Mouse (Mus musculus): ENCODE data around the gene Hlx. TPM values are rescaled to one million over a fixed set of nuclear protein-coding genes. Genes with fewer than 3 reads are reported as not detected.

The Hlx gene
- total RNA-seq (2023; ENCODE audit: inconsistent age), result 2.2 to 4.6 TPM (median 3.7 TPM) in 4 replicates

DNA sequence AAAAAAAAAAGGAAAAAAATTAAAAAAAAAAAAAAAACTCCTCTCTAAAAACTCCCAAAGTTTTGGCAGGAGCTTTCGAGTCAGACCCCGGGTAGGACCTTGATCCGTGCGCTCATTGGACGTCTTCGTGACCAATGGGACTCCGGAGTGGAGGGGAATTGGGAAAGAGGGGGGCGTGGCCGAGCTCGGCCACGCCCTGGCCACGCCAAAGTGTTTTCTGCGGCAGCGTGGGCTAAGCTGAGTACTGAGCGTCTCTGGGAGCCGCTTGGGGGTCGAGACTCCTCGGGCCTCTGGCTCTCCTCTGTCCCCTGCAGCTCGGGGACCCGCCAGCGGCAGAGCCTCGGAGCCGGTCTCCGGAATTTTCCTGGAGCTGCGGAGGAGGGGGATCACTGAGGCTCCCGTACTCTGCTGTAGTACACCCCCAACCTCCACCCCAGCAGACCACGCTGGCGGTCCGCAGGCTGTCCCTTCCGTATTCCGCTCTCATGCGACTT lies at the start of gene Hlx:
Gene Hlx (minus strand): TSS at position 64 of the 494 bp plus-strand sequence.

Other genes with a start within 250 kb of the Hlx start
- gene Marc1, start 78.7 kb upstream of the Hlx start, total RNA-seq (2023; ENCODE audit: inconsistent age), result 0.54 to 0.69 TPM (median 0.60 TPM) in 4 replicates
- 175 to 217 TPM (median 179 TPM) in 4 replicates for gene Marc2, start 113.8 kb upstream of the Hlx start, total RNA-seq (2023; ENCODE audit: inconsistent age)
- not detected in 4 replicates for gene C130074G19Rik, start 150.6 kb upstream of the Hlx start, total RNA-seq (2023; ENCODE audit: inconsistent age)

Data from B cell, adult (primary cell).